Mouse (Mus musculus) MEL (cell line): ENCODE measurements around the gene Lama5. TPM values are rescaled to one million over a fixed set of nuclear protein-coding genes. Genes with fewer than 3 reads are reported as not detected.

Experiments used
- DNase-seq: peaks from one replicate; pipeline ENCODE4 v3.0.0; 2011; ENCODE audit warnings: low read depth, low spot score
- H3K27ac ChIP-seq: 2 replicates; pipeline ENCODE4 v1.5.1; 2012; ENCODE audit warnings: low read depth, mild to moderate bottlenecking, control low read depth, low read length, moderate library complexity; ENCODE audit not compliant: control insufficient read depth
- H3K27me3 ChIP-seq, 2 experiments: fragments of 150-350 bp in 1 of 2; sonication (generic) in 1 of 2; 2 replicates each; pipeline ENCODE4 v1.6.1; 2012; ENCODE audit warnings: low read length in 2 of 2, mild to moderate bottlenecking in 2 of 2, improper control_type of control experiment in 1 of 2, moderate library complexity in 1 of 2; ENCODE audit not compliant: insufficient read depth in 2 of 2, control insufficient read depth in 1 of 2
- H3K36me3 ChIP-seq, 2 experiments: 2 replicates each; pipeline ENCODE4 v1.6.1; 2012 to 2014; ENCODE audit warnings: low read length in 2 of 2, improper control_type of control experiment in 1 of 2, inconsistent platforms in 1 of 2, mild to moderate bottlenecking in 1 of 2; ENCODE audit not compliant: insufficient read depth in 2 of 2, control insufficient read depth in 1 of 2
- H3K4me1 ChIP-seq, 2 experiments: fragments of 150-350 bp in 1 of 2; sonication (generic) in 1 of 2; 2 replicates each; pipeline ENCODE4 v1.6.1; 2012; ENCODE audit warnings: low read length in 2 of 2, improper control_type of control experiment in 1 of 2, mild to moderate bottlenecking in 1 of 2; ENCODE audit not compliant: insufficient read depth in 2 of 2, control insufficient read depth in 1 of 2
- H3K4me3 ChIP-seq, 2 experiments: fragments of 150-350 bp in 1 of 2; sonication (generic) in 1 of 2; 2 replicates each; pipeline ENCODE4 v1.5.1; 2012; ENCODE audit warnings: low read depth in 2 of 2, low read length in 2 of 2, mild to moderate bottlenecking in 2 of 2, moderate library complexity in 2 of 2, control low read depth in 1 of 2, improper control_type of control experiment in 1 of 2; ENCODE audit not compliant: control insufficient read depth in 1 of 2, insufficient read depth in 1 of 2
- H3K79me2 ChIP-seq: 2 replicates; pipeline ENCODE4 v1.6.1; 2012; ENCODE audit warnings: mild to moderate bottlenecking, low read length, moderate library complexity; ENCODE audit not compliant: control insufficient read depth, poor library complexity, insufficient read depth
- H3K9ac ChIP-seq: 2 replicates; pipeline ENCODE4 v1.6.1; 2012; ENCODE audit warnings: low read depth, mild to moderate bottlenecking, control low read depth, low read length, moderate library complexity; ENCODE audit not compliant: control insufficient read depth, poor library complexity, severe bottlenecking
- H3K9me3 ChIP-seq: fragments of 150-350 bp; sonication (generic); replicated peaks from 2 replicates; pipeline ENCODE4 v1.6.1; 2012; ENCODE audit warnings: mild to moderate bottlenecking, low read length, improper control_type of control experiment, moderate library complexity; ENCODE audit not compliant: insufficient read depth
- BHLHE40 ChIP-seq: IDR thresholded peaks from 2 replicates; pipeline ENCODE4 v1.6.1; 2012; ENCODE audit warnings: low read depth, mild to moderate bottlenecking, inconsistent platforms, low read length, improper control_type of control experiment, borderline replicate concordance
- CTCF ChIP-seq, 3 experiments: IDR thresholded peaks in 2 of 3; conservative IDR thresholded peaks in 1 of 3; 2 replicates each; pipeline ENCODE4 v1.5.1; 2011 to 2012; ENCODE audit warnings: low read length in 3 of 3, low read depth in 2 of 3, mild to moderate bottlenecking in 2 of 3, improper control_type of control experiment in 1 of 3, inconsistent platforms in 1 of 3, mixed read lengths in 1 of 3, moderate library complexity in 1 of 3; ENCODE audit not compliant: control insufficient read depth in 1 of 3, insufficient read depth in 1 of 3, poor library complexity in 1 of 3, severe bottlenecking in 1 of 3
- ELF1 ChIP-seq: IDR thresholded peaks from 2 replicates; pipeline ENCODE4 v1.6.1; 2014; ENCODE audit warnings: low read depth, mild to moderate bottlenecking, inconsistent platforms, low read length, improper control_type of control experiment, moderate library complexity
- ETS1 ChIP-seq: IDR thresholded peaks from 2 replicates; pipeline ENCODE4 v1.6.1; 2012; ENCODE audit warnings: low read depth, mild to moderate bottlenecking, inconsistent platforms, low read length, improper control_type of control experiment, moderate library complexity
- JUND ChIP-seq: IDR thresholded peaks from 2 replicates; pipeline ENCODE4 v1.6.1; 2011; ENCODE audit warnings: low read depth, mild to moderate bottlenecking, improper control_type of control experiment, low read length
- KAT2A ChIP-seq: conservative IDR thresholded peaks from 2 replicates; pipeline ENCODE4 v1.6.1; 2012; ENCODE audit warnings: low read depth, low read length, improper control_type of control experiment, inconsistent platforms
- MEF2A ChIP-seq: IDR thresholded peaks from 2 replicates; pipeline ENCODE4 v1.6.1; 2014; ENCODE audit warnings: low read depth, mild to moderate bottlenecking, inconsistent platforms, low read length, improper control_type of control experiment; ENCODE audit not compliant: poor library complexity, insufficient replicate concordance, severe bottlenecking; ENCODE audit errors: extremely low read depth
- MXI1 ChIP-seq: IDR thresholded peaks from 2 replicates; pipeline ENCODE4 v1.6.1; 2011; ENCODE audit warnings: mild to moderate bottlenecking, low read depth, low read length, improper control_type of control experiment
- NELFE ChIP-seq: IDR thresholded peaks from 2 replicates; pipeline ENCODE4 v1.6.1; 2011; ENCODE audit warnings: low read depth, low read length, improper control_type of control experiment
- POLR2A ChIP-seq, 2 experiments: IDR thresholded peaks; 2 replicates each; pipeline ENCODE4 v1.6.1; 2011 to 2012; ENCODE audit warnings: low read length in 2 of 2, mild to moderate bottlenecking in 2 of 2, control low read depth in 1 of 2, improper control_type of control experiment in 1 of 2, low read depth in 1 of 2, moderate library complexity in 1 of 2; ENCODE audit not compliant: control insufficient read depth in 1 of 2, insufficient read depth in 1 of 2, poor library complexity in 1 of 2
- POLR2AphosphoS2 ChIP-seq: IDR thresholded peaks from 2 replicates; pipeline ENCODE4 v1.6.1; 2011; ENCODE audit warnings: low read length, improper control_type of control experiment
- RAD21 ChIP-seq: IDR thresholded peaks from 2 replicates; pipeline ENCODE4 v1.6.1; 2011; ENCODE audit warnings: mild to moderate bottlenecking, low read depth, low read length, improper control_type of control experiment
- RCOR1 ChIP-seq: IDR thresholded peaks from 2 replicates; pipeline ENCODE4 v1.6.1; 2012; ENCODE audit warnings: low read depth, mild to moderate bottlenecking, inconsistent platforms, low read length, improper control_type of control experiment
- TAL1 ChIP-seq: IDR thresholded peaks from 2 replicates; pipeline ENCODE4 v1.6.1; 2012; ENCODE audit warnings: mild to moderate bottlenecking, inconsistent platforms, low read length, moderate library complexity, mixed read lengths
- TBP ChIP-seq: IDR thresholded peaks from 2 replicates; pipeline ENCODE4 v1.8.0; 2011; ENCODE audit warnings: low read depth, low read length, improper control_type of control experiment
- USF1 ChIP-seq: IDR thresholded peaks from 2 replicates; pipeline ENCODE4 v1.6.1; 2014; ENCODE audit warnings: low read depth, mild to moderate bottlenecking, inconsistent platforms, low read length, improper control_type of control experiment, moderate library complexity
- ZMIZ1 ChIP-seq: IDR thresholded peaks from 2 replicates; pipeline ENCODE4 v1.6.1; 2012; ENCODE audit warnings: low read depth, mild to moderate bottlenecking, inconsistent platforms, low read length, improper control_type of control experiment, moderate library complexity
- polyA plus RNA-seq, 2 experiments: library from polyadenylated mRNA; stranded (reverse) in 1 of 2; unstranded in 1 of 2; fragments of >175 nt in 1 of 2; fragments of >200 nt in 1 of 2; gene quantifications; 2 replicates each; pipeline versions ENCODE4 v1.2.1 to v1.2.4; 2012; ENCODE audit warnings: low replicate concordance in 2 of 2, low read depth in 1 of 2; ENCODE audit not compliant: insufficient read length in 2 of 2, insufficient read depth in 1 of 2, missing spikeins in 1 of 2
- total RNA-seq: library from RNA; depleted of rRNA; stranded (reverse); fragments of 300-350 nt; gene quantifications from 2 replicates; pipeline ENCODE4 v1.2.3, GENCODE M21; 2012

Lama5 gene
- total and polyA plus RNA-seq, 3 experiments: 6.1 to 14.6 TPM; not detected in 1

DNA sequence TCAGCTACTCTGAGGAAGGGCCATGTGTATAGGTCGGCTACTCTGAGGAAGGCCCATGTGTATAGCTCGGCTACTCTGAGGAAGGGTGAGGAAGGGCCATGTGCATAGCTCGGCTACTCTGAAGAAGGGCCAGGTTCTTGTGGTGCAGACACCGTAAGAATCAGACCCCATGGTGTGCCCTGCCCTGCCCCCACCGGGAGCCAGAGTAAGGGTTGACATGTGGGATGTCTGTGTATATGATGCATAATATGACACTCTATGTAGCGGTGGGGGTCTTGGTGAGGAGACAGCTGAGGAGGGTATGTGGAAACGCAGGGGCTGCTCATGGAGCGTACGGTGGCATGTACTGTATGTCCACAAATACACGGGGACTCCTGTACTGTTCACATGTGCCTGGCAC, 43.7 kb upstream of the Lama5 start:
- no peak for DNase-seq
- H3K27me3 ChIP-seq: no peaks in the 10 kb centered on the region
- no peaks in the 10 kb centered on the region for H3K9me3 ChIP-seq
- no peak overlapping the region for H3K27ac ChIP-seq
- TF ChIP-seq ELF1: no peak
- TF ChIP-seq, all 39 proteins: peak for 0
- Histone ChIP-seq H3K36me3 (peaks cover 0 to 1% of the 10 kb centered on the region in 2 experiments; a peak in 1 of 4 replicates), H3K9ac (no peak overlapping the region), H3K79me2 (peaks cover 8% of the 10 kb centered on the region), H3K4me1 (peaks cover 0 to 3% of the 10 kb centered on the region in 2 experiments; a peak in 2 of 4 replicates), H3K4me3 (no peak overlapping the region)

DNA sequence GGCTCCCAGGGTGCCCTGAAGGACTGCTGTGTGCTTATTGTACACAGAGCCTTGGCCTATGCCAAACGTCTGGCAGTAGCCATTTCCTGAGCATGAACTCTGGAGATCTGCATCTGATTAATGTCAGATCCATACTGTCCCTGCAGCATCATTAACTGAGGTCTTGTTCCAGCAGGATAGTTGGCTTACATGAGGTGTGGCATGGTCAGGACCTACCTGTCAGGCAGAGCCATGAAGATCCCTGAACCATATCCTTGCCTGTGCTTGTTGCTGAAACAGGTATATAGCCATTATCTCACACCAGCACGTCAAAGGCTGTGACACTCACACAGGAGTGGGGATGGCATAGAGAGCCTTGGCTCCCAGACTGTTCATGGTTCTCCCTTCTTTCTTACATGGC, 42.3 kb upstream of the Lama5 start:
- TF ChIP-seq KAT2A: no peak
- TF ChIP-seq MXI1: no peak
- no peak for TF ChIP-seq RCOR1
- TF ChIP-seq POLR2A (IDR thresholded peaks at IDR 0.05; ENCODE audit: control insufficient read depth in 1 of 2, insufficient read depth in 1 of 2, low read depth in 1 of 2, low read length in 2 of 2, poor library complexity in 1 of 2): no peak
- no peak for TF ChIP-seq TAL1
- TF ChIP-seq RAD21: no peak
- no peak for TF ChIP-seq NELFE
- no peak for TF ChIP-seq JUND
- no peak for TF ChIP-seq TBP
- H3K27me3 ChIP-seq: no peaks in the 10 kb centered on the region
- DNase-seq: no peak
- peaks cover 0 to 3% of the 10 kb centered on the region in 2 experiments; a peak in 2 of 4 replicates for H3K4me1 ChIP-seq
- no peak overlapping the region for H3K9ac ChIP-seq
- H3K79me2 ChIP-seq: peaks cover 6% of the 10 kb centered on the region
- no peak overlapping the region for H3K27ac ChIP-seq
- peaks cover 0 to 1% of the 10 kb centered on the region in 2 experiments; a peak in 1 of 4 replicates for H3K36me3 ChIP-seq
- H3K9me3 ChIP-seq: no peaks in the 10 kb centered on the region
- no peak overlapping the region for H3K4me3 ChIP-seq

DNA sequence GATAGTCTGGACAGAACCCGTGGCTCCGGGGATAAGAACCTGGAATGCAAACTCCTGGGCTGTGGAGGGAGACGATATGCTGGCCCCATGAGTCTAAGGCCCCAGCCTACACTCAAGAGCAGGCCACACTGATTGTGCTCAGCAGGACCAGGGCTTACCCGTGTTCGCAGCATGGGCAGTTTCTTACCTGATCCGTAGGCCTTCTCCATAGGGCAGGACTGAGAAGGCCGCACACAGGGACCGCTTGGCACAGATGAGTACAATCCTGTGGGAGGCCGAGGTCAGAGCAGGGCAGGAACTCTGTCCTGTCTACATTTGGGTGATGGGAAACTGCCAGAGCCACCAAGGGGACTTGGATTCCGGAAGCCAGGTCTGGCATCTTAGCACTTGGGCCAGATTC, 37.2 kb upstream of the Lama5 start:
- DNase-seq: no peak
- H3K36me3 ChIP-seq: peaks cover 5 to 9% of the 10 kb centered on the region in 2 experiments
- TF ChIP-seq USF1: no peak
- no peak for TF ChIP-seq JUND
- TF ChIP-seq ETS1: no peak
- no peak for TF ChIP-seq RCOR1
- TF ChIP-seq ZMIZ1: no peak
- no peak for TF ChIP-seq POLR2AphosphoS2
- TF ChIP-seq BHLHE40: no peak
- no peak for TF ChIP-seq TAL1
- no peak for TF ChIP-seq KAT2A
- TF ChIP-seq MEF2A: no peak
- TF ChIP-seq CTCF (IDR thresholded peaks at IDR 0.05 in 2 of 3, conservative IDR thresholded peaks at IDR 0.05 in 1 of 3; ENCODE audit: control insufficient read depth in 1 of 3, insufficient read depth in 1 of 3, low read depth in 2 of 3, low read length in 3 of 3, poor library complexity in 1 of 3, severe bottlenecking in 1 of 3): no peak

More for the DNA sequence above, 37.2 kb upstream of the Lama5 start:
- Histone ChIP-seq H3K27me3 (no peaks in the 10 kb centered on the region), H3K79me2 (peaks cover 8% of the 10 kb centered on the region), H3K9me3 (no peaks in the 10 kb centered on the region), H3K9ac (no peak overlapping the region), H3K4me3 (no peak overlapping the region), H3K4me1 (no peaks in the 10 kb centered on the region; a peak in 1 of 4 replicates), H3K27ac (no peak overlapping the region)
